Mouse (Mus musculus) liver, embryonic 11.5 days (tissue): ENCODE data around the gene Plk3. TPM values are rescaled to one million over a fixed set of nuclear protein-coding genes. Genes with fewer than 3 reads are reported as not detected.
A peak's percentile ranks its signal among the peaks of the same experiment; 100 is the strongest.

Experiments used
- ATAC-seq: fragments of 200-750 bp; cut with Nextera tagmentation; replicated peaks from 2 replicates; pipeline ENCODE4 v1.8.0; 2017; ENCODE audit warnings: moderate number of reproducible peaks, mild to moderate bottlenecking, moderate TSS enrichment, moderate library complexity; ENCODE audit not compliant: low FRiP score
- DNase-seq: peaks from one replicate; pipeline ENCODE4 v3.0.0-alpha.2; 2017; ENCODE audit warnings: low spot score
- H3K27ac ChIP-seq: fragments of 300-500 bp; sonication (generic); 2 replicates; pipeline ENCODE4 v1.5.1; 2014; ENCODE audit warnings: mild to moderate bottlenecking, low read depth, low read length, control low read depth
- H3K27me3 ChIP-seq: fragments of 300-500 bp; sonication (generic); replicated peaks from 2 replicates; pipeline ENCODE4 v1.6.1; 2014; ENCODE audit warnings: low read length, mixed read lengths; ENCODE audit not compliant: control insufficient read depth, insufficient read depth
- H3K36me3 ChIP-seq: fragments of 300-500 bp; sonication (generic); 2 replicates; pipeline ENCODE4 v1.6.1; 2014; ENCODE audit warnings: mild to moderate bottlenecking, low read length, moderate library complexity, mixed read lengths; ENCODE audit not compliant: control insufficient read depth, insufficient read depth
- H3K4me1 ChIP-seq: fragments of 300-500 bp; sonication (generic); replicated peaks from 2 replicates; pipeline ENCODE4 v1.6.1; 2014; ENCODE audit warnings: low read length, mixed read lengths; ENCODE audit not compliant: control insufficient read depth, insufficient read depth
- H3K4me2 ChIP-seq: fragments of 300-500 bp; sonication (generic); 2 replicates; pipeline ENCODE4 v1.6.1; 2014; ENCODE audit warnings: mild to moderate bottlenecking, control low read depth, moderate library complexity
- H3K4me3 ChIP-seq: fragments of 300-500 bp; sonication (generic); 2 replicates; pipeline ENCODE4 v1.5.1; 2014; ENCODE audit warnings: low read depth, low read length, control low read depth
- H3K9ac ChIP-seq: fragments of 300-500 bp; sonication (generic); 2 replicates; pipeline ENCODE4 v1.6.1; 2014; ENCODE audit warnings: low read depth, low read length, control low read depth
- H3K9me3 ChIP-seq: fragments of 300-500 bp; sonication (generic); 2 replicates; pipeline ENCODE4 v1.6.1; 2016; ENCODE audit warnings: low read length, inconsistent platforms, mixed read lengths; ENCODE audit not compliant: control insufficient read depth
- WGBS: fragments of 180-500 bp; shearing (Covaris S2); extraction: QIAGEN DNeasy Blood & Tissue Kit; methylation state at CpG from one replicate; pipeline ENCODE4 v1.1.7; 2014; 5-methylcytosine and 5-hydroxymethylcytosine counted together
- polyA plus RNA-seq: library from polyadenylated mRNA; unstranded; fragments of >200 nt; fragmentation: Nextera tagmentation; extraction: Ambion mirVana; gene quantifications from 2 replicates; pipeline ENCODE4 v1.2.1, GENCODE M21; 2014

Gene Plk3
- polyA plus RNA-seq, 1 experiment from 2014 or later, result 2.4 TPM

DNA sequence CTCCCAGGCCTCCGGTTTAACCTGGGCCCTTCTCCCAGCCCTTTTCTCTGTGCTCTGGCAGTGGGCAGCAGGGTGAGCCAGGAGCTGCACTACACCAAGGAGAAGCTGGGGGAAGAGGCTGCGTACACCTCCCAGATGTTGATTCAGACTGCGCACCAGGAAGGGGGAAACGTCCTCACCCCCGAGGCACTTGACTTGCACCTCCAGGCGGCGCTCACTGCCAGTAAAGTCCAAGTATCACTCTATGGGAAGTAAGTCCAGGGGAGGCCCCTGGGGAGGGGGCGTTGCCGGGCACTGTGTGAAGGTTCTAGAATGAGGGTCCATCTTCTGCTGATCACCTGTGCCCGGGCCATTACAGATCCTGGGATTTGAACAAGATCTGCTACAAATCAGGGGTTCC is 29.1 kb downstream of the Plk3 start:
- Histone ChIP-seq H3K36me3 (no peaks in the 10 kb centered on the region), H3K4me1 (0 out of 2 replicates have a peak, but pooled peaks cover 3% of the 10 kb centered on the region), H3K27ac (no peak overlapping the region), H3K4me3 (no peak overlapping the region), H3K9ac (no peak overlapping the region), H3K27me3 (no peaks in the 10 kb centered on the region), H3K4me2 (no peak overlapping the region), H3K9me3 (no peaks in the 10 kb centered on the region)
- WGBS, result 79% methylated on average over 10 of the region's 10 CpGs
- no peak for DNase-seq
- ATAC-seq, result no peak

GRCm38 (mm10) chr4:117101218-117101617 is 32.5 kb downstream of the Plk3 start:
- no peak for DNase-seq
- peaks cover 3% of the 10 kb centered on the region; the same call in 1 of the 2 replicates for H3K4me1 ChIP-seq
- 43% methylated on average over 7 of the region's 7 CpGs for WGBS
- ATAC-seq, result no peak
- no peak overlapping the region for H3K4me3 ChIP-seq
- no peak overlapping the region for H3K27ac ChIP-seq
- H3K27me3 ChIP-seq, result peaks cover 6% of the 10 kb centered on the region
- 0 out of 2 replicates have a peak overlapping the region, but pooled peaks have one; percentile 11 for H3K9ac ChIP-seq
- no peak overlapping the region for H3K4me2 ChIP-seq
- H3K9me3 ChIP-seq, result no peaks in the 10 kb centered on the region
- H3K36me3 ChIP-seq, result no peaks in the 10 kb centered on the region

DNA sequence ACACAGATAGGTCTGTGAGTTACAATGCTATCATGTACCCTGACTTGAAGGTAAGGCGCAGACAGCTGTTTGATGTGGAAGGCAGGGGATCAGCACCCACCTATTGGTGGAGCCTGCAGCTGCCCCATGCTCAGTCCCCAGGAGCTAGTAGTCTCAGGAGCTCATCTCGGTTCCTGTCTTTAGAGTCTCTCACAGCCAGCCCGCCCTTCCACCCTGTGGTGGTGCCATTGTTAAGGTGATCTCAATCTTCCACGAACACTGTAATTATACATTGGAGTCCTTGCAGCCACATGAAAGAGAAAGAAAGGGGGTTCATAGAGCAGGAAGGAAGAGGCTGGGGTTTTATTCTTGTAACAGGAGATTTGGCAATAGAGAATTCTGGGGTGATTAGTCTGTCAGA is 33.7 kb downstream of the Plk3 start:
- DNase-seq (no peak), ATAC-seq (no peak)
- Histone ChIP-seq H3K36me3 (no peaks in the 10 kb centered on the region), H3K4me1 (peaks cover 11% of the 10 kb centered on the region), H3K4me2 (no peak overlapping the region), H3K27me3 (peaks cover 14% of the 10 kb centered on the region), H3K9ac (no peak overlapping the region), H3K9me3 (no peaks in the 10 kb centered on the region), H3K4me3 (no peak overlapping the region), H3K27ac (no peak overlapping the region)
- 82% methylated on average over 4 of the region's 4 CpGs for WGBS

DNA sequence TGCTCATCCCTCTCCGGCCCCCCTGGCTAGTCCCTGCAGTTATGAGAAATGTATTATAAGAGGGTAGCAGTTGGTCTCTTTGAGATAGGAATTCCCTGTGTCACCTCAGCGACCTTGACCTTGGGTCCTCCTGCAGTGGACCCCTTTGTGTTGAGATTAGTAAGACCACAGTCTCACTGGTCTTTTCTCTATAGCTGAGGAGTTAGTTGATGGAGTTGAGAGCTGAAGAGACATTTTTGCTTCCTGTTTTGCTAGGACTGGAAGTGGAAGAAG is 35.1 kb downstream of the Plk3 start:
- Histone ChIP-seq H3K27me3 (peaks cover 14% of the 10 kb centered on the region), H3K36me3 (no peaks in the 10 kb centered on the region), H3K9me3 (no peaks in the 10 kb centered on the region), H3K9ac (no peak overlapping the region), H3K27ac (no peak overlapping the region), H3K4me1 (peaks cover 11% of the 10 kb centered on the region), H3K4me2 (no peak overlapping the region), H3K4me3 (no peak overlapping the region)
- DNase-seq (no peak), ATAC-seq (no peak)
- WGBS, result 72% methylated on average over 2 of the region's 2 CpGs

GRCm38 (mm10) chr4:117097969-117098763 is 35.6 kb downstream of the Plk3 start:
- H3K9me3 ChIP-seq, result no peaks in the 10 kb centered on the region
- WGBS, result 78% methylated on average over 8 of the region's 8 CpGs
- no peaks in the 10 kb centered on the region for H3K36me3 ChIP-seq
- ATAC-seq, result no peak
- H3K9ac ChIP-seq, result no peak overlapping the region
- H3K27ac ChIP-seq, result no peak overlapping the region; the same call in 1 of the 2 replicates
- H3K4me2 ChIP-seq, result no peak overlapping the region
- H3K27me3 ChIP-seq, result peaks cover 14% of the 10 kb centered on the region
- H3K4me1 ChIP-seq, result peaks cover 11% of the 10 kb centered on the region
- no peak overlapping the region for H3K4me3 ChIP-seq
- DNase-seq, result no peak

GRCm38 (mm10) chr4:117096666-117097065 is 37.1 kb downstream of the Plk3 start:
- peak overlapping the region; percentile 61; the same call in 1 of the 2 replicates for H3K4me3 ChIP-seq
- no peak for DNase-seq

GRCm38 (mm10) chr4:117095551-117096452 is 38.0 kb downstream of the Plk3 start, which contains the start of gene Ptch2:
TSS of gene Ptch2 (plus strand) at chr4:117096075.
- H3K9ac ChIP-seq, result peak within 1 kb of the TSS; percentile 51
- no peak within 1 kb of the TSS for H3K27ac ChIP-seq
- H3K9me3 ChIP-seq, result no peaks in the 10 kb centered on the region
- H3K4me3 ChIP-seq, result peak within 1 kb of the TSS; percentile 61
- peaks cover 14% of the 10 kb centered on the region for H3K27me3 ChIP-seq
- peaks cover 8% of the 10 kb centered on the region for H3K4me1 ChIP-seq
- no peaks in the 10 kb centered on the region for H3K36me3 ChIP-seq
- 3% methylated on average over 49 of the region's 50 CpGs for WGBS
- peak; percentile 63 for ATAC-seq
- peak within 1 kb of the TSS; percentile 94 for H3K4me2 ChIP-seq
- DNase-seq, result peak; percentile 82

More at GRCm38 (mm10) chr4:117096666-117097065, 37.1 kb downstream of the Plk3 start:
- H3K4me2 ChIP-seq, result peak overlapping the region; percentile 94
- no peaks in the 10 kb centered on the region for H3K9me3 ChIP-seq
- no peak overlapping the region for H3K9ac ChIP-seq
- 25% methylated on average over 5 of the region's 5 CpGs for WGBS
- H3K4me1 ChIP-seq, result peaks cover 11% of the 10 kb centered on the region
- H3K27ac ChIP-seq, result no peak overlapping the region
- H3K27me3 ChIP-seq, result peaks cover 14% of the 10 kb centered on the region
- no peaks in the 10 kb centered on the region for H3K36me3 ChIP-seq
- ATAC-seq, result no peak

GRCm38 (mm10) chr4:117094626-117095361 is 39.0 kb downstream of the Plk3 start:
- H3K4me2 ChIP-seq, result no peak overlapping the region
- H3K27me3 ChIP-seq, result peaks cover 14% of the 10 kb centered on the region
- no peaks in the 10 kb centered on the region for H3K36me3 ChIP-seq
- WGBS, result 80% methylated on average over 3 of the region's 3 CpGs
- H3K9me3 ChIP-seq, result no peaks in the 10 kb centered on the region
- DNase-seq (no peak), ATAC-seq (no peak)
- no peak overlapping the region for H3K4me3 ChIP-seq
- H3K27ac ChIP-seq, result no peak overlapping the region
- no peak overlapping the region for H3K9ac ChIP-seq
- H3K4me1 ChIP-seq, result peaks cover 15% of the 10 kb centered on the region
